Mouse (Mus musculus): ENCODE results near the gene Igflr1. TPM values are rescaled to one million over a fixed set of nuclear protein-coding genes. Genes with fewer than 3 reads are reported as not detected.

The Igflr1 gene
- total RNA-seq, 1 experiment from 2014 or later, result 1.8 TPM

DNA sequence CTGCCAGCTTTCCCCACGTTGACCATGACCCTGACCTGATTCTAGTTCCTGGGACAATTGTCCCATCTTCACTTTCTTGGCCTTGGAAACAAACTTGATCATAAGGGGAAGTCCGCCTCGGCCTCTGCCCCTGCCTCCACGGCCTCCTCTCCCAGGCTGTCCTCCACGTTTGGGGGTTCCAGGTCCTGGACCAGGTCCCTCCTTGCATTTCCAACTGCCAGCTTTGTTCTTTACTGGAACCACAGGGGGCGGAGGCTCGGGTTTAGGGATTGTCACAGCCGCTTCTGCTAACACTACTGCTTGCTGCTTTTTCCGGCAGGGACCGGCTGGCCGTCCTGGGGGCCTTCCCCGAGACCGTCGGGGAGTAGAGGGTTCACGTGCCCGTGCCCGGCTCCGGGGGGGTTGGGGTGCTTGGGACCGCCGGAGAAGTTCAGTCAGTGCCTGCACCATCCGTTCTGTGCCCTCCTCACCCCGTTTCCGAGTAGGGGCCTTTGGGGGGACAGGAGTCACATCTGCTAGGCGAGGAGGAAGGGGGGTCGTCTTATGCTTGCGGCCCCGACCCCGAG is 21.3 kb downstream of the Igflr1 start:
- ATAC-seq (replicated peaks; ENCODE audit: low read depth, poor library complexity, severe bottlenecking), result no peak

DNA sequence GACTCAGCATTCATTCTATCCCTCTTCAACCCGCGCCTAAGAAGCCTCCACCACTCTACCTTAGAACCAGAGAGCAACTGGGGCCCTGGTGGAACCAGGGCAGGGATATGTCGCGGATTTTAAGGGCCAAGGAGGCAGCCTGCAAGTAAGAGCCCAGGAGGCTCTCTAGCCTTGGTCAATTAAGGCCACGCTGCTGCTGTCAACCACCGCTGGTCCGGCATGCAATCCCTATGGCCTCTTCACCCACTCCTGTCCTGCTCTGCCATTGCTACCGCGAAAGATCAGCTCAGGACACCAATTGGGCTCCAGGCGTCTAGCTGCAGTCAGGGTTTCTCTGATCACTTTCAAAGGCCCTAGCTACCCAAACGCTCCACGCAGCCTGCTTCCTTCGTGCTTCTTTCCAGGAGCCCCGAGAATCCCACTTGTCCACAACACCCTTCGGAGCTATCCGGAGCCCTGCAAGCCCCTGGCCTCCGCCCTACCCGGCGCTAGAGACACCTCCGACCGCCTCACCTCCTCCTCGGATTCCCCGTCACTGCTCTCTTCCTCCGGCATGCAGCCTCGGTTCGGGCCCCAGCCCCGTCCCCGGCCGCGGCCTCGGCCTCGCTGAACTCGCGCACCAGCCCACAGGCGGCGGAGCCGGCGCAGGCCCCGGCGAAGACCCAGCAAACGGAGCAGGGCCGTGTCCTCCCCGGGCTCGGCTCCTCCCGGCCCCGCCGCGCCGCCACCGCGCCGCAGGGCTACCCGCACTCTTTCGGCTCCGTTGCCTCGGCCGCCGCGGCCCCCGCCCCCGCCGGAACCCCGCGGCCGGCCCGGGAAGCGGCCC is 22.8 kb downstream of the Igflr1 start:
- no peak for ATAC-seq (replicated peaks; ENCODE audit: low read depth, poor library complexity, severe bottlenecking)

DNA sequence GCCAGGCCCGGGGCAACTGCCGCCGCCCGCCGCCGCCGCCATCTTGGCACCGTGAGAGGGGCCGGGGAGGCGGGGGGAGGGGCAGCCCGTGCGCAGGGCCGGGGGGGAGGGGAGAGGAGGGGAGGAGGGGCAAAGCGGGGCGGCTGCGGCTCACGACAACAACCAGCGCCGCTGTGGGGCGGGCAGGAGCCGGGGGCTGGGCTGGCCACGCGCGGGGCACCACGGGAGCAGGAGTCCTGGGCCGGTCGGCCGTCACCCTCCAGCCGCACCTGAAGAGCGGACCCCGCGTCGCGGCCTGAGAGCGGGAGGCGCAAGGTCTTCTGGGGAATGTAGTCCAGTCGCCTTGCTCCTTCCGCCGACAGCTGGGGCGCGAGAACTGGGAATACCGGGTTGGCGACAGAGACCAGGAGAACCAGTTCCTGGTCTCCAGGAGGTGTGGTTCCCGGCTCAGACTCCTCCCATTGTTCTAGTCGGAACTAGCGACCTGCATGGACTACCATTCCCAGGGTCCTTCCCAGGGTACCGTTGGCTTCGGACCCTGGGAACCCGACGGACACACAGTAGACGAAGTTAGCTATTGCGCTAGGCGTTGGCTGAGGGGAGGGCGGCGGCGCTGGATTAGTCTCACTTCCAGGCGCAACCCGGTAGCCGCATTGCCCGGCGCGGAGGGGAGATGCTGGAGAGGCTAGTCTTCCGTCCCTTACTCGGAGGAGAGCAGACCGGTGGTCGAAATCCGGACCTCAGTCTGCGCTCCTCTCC is 23.6 kb downstream of the Igflr1 start, which contains the start of gene Kmt2b:
TSS of gene Kmt2b (minus strand) at position 51 of the 759 bp plus-strand sequence.
- peak; percentile 78 for ATAC-seq (replicated peaks; ENCODE audit: low read depth, poor library complexity, severe bottlenecking)

DNA sequence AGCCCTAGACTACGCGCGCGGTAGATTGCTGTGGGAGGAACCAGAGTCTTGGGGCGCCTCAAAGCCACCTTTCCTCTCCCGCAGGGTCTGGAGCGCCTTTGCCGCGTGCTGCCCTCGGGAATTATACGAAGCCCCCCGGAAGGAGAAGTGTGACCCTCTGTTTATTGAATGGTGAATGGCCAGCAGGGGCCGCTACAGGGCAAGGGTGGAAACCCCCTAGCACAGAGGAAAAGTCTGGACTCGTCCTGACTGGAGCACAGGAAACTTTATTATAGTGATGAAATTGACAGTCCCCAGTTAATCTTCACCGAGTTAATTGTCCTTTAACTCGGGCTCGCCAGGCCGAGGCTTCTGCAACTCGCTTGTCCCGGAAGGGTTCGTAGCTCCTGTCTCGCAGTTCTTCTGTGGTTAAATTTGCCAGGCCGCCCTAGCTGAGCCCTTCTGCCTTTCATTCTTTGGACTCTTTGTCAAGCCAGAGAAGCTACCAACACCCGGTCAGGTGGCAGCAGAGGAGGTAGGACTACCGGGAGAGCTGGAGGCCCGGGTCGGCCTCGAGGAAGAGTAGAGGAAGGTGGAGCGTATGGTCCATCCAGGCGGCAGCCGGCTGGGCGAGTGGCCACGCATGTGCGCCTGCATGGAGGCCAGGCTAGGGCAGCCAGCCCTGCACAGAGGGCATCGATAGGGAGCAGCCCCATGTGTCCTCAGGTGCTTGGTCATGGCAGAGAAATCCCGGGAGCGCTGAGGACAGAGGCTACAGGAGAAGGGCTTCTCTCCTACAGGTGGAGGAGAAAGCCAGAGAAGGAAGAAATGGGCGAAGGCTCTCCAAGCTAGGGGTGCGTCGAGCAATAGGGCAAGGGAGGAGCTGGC is 24.4 kb downstream of the Igflr1 start:
- peak; percentile 63 for ATAC-seq (replicated peaks; ENCODE audit: low read depth, poor library complexity, severe bottlenecking)

DNA sequence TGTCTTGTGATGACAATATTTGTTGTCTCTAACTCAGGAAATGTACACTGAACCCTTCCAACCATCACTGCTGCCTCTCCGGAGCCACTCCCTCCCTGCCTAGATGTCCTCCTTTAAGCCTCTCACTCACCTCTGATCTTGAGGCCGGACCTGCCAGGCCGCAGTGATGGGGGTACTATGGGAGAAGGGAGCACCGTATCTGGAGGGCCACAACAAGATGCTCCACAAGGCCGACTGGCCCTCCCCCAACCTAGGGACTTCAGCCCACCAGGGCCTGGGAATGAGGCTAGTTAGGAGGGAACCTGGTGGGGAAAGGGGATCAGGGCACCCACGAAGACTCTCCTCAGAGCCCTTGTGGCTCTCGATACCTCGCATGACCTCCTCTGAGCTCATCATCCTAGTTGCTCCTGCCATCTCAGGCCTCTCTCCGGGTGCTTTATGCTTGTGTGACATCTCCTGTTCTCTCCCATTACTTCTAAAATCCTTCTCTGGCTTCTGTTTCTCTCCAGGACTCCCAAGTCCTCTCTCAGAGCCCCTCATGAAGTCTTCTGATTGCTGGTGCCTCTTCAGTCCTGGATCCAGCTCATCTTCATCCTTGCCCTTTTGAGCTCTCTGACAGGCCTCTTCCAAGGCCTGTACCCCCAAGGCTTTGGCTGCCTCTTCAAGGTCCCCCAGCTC is 25.8 kb downstream of the Igflr1 start:
- ATAC-seq (replicated peaks; ENCODE audit: low read depth, poor library complexity, severe bottlenecking), result no peak

DNA sequence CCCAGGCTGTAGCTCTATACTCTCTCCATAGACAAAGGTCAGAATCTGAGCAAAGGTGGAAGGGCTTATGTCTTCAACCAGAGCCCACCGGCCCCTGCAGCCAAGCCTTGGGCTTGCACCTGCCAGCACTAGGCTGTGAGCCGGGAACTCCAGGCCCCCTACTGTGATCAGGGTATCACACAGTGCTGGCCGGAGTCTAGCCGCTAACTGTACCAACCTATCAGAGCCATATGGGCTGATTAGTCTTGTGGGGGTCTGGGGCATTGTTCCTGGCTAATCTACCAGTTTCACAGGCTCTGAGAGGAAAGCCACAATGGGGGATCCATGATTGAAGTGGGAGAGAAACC is 26.4 kb downstream of the Igflr1 start:
- no peak for ATAC-seq (replicated peaks; ENCODE audit: low read depth, poor library complexity, severe bottlenecking)

DNA sequence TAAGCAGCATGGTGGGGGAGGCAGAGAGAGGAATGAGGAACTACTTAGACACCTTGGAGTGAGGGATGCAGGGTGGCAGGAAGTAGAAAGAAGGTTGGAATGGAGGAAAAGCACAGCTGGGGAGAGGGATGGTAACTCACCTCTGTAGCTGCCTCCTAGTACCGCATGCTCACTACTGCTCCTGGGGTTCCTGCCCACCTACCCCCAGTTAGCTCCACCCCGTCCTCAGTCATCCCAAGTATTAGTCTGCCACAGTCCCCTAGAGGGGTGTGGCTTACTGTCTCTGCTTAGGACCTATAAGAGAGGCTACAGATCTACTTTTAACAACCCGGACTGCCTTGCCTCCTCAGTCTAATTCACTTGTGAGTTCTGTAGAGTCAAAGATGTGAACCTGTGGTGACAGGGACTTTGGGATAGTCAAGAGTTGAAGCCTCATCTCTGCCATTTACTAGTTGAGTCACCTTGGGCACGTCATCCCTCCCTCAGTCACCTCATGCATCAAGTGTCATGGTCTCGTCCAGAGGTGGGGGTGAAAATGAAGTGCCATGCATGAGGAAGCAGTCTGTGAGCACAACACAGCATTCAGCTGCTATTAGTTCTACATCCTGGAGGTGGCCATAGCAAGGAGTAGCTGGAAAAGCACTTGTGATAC is 27.7 kb downstream of the Igflr1 start:
- ATAC-seq (replicated peaks; ENCODE audit: low read depth, poor library complexity, severe bottlenecking), result no peak

DNA sequence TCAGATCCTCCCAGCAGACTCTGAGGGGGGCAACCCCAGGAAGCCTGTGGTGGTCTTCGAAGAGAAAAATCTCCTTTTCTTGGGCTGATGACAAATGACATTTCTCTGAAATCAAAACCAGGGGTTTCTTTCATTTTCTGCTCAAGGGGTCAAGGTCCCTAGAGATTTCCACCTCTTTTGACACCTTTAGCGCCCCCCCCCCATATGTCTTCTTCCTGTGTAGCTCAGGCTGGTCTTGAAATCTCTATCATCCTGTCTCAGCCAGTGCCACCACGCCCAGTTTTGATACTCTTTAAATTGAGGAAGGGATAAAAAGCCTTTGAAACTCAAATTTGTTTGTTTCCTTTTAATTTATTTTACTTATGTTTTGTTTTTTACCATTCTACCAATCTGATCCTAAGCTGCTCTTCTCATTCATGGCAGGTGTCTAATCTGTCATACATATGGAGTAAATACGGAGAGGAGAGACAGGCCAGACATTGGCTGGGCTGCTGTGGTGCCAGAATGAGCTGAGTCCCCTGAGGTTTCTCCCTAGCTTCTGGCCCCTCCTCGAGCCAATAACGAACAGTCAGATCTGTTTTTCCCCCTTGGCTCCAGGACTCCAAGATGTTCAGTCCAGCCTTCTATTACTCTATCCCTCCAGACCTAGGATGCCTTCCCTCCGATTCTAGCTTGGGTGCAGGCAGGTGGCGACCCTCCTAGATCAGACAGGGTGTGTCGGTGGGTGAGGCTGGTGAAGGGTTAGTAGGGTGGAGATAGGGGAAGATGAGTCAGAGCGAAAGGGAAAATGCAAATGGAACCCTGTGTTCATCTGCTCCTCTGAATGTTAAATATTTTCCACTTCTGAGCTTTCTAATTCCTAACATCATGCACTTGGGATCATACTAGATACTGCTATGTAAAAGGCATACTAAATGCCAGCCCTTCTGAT is 28.6 kb downstream of the Igflr1 start:
- ATAC-seq (replicated peaks; ENCODE audit: low read depth, poor library complexity, severe bottlenecking), result no peak

DNA sequence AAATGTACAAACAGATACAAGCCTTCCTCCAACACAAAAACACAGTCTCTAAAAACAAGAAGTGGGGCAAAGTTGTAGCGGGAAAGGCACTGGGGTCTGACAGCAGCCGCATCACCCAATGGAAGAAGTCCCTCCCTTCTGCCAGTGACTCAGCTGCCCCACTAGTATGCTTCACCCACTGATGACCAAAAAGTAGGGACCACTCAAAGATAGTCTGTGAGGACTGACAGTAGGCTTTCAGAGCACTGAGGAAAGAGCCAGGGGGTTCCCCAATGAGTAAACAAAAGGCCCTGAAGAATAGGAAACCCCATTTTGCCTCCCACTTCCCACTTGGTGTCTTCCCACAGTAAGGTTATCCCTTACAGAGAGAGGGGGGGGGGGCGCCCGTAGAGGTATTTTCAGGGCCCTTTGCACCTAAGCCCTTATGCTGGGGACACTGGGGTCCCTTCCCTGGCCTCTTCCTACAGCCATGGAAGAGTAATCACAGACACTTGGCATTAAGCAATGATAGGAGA is 29.3 kb downstream of the Igflr1 start:
- no peak for ATAC-seq (replicated peaks; ENCODE audit: low read depth, poor library complexity, severe bottlenecking)

DNA sequence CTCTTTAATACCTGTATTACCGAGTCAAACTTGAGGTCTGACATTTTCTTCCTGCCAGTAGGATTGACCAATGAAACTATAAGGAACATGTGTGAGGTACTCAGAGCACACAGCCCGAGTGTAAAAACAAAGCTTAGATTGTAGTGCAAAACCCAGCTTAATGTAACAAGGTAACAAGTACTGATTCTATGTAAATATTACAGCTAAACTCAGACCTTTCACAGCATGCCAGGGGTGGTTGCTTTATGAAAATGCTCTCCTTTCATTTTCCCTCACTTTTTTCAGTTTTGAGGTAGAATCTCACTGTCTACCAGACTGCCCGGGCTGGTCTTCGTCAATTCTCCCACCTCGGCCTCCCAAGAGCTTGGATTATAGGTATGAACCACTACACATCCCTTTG is 30.9 kb downstream of the Igflr1 start:
- no peak for ATAC-seq (replicated peaks; ENCODE audit: low read depth, poor library complexity, severe bottlenecking)

DNA sequence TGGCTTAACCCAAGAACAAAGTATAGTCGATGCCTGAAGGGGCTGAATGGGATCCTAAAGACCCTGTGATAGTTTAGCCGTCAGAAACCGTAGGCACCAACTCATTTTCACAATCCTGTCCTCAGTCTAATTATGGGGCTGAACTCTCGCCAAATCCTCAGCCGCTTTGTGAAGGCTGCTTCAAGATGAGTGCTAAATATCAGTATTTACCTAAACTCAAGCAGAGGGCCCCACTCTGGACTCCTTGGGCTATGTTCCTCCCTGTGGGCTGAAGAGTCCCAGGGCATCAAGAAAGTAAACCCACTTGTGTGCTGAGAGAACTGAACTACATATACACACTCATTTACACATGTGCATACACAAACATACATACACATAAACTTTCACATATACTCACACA is 31.6 kb downstream of the Igflr1 start:
- no peak for ATAC-seq (replicated peaks; ENCODE audit: low read depth, poor library complexity, severe bottlenecking)

DNA sequence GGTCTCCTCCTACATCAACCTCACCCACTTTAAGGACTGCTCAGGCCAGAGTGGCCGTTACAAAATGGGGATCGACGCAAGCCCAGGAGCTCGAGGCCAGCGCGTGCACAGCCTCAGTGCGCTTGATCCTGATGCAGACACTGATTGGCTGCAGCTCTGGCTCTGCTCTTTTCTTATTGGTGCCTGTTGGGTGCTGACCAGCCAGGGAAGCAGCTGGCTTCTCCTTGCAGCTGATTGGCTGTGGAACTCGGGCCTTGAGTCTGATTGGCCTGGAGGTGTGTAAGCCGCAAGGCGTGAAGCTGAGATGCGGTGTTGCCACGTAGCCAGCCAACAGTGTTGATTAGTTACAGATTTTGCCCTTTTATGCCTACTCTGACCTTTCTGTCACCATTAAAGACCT is 33.6 kb downstream of the Igflr1 start, which contains the start of gene Zbtb32:
TSS of gene Zbtb32 (minus strand) at position 124 of the 400 bp plus-strand sequence.
- no peak for ATAC-seq (replicated peaks; ENCODE audit: low read depth, poor library complexity, severe bottlenecking)

DNA sequence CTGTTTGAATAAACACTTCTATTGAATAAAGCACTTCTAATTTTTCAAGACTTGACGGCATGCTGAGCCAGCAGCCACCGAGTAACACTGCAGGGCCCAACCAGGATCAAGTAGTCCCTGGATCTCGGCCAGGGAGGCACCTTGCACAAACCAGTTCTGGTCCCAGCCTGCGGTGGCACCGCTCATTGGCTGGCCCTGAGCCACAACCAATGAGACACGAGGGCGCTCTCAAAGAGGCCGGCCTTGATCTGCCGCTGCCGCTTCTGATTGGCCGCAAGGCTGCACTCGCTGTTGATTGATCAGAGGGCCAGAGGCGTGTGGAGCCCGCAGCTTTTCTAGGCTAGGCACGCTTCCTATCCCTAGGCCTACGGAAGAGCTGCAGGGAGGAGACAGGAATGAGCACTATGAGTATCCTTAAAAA is 34.7 kb downstream of the Igflr1 start:
- peak; percentile 99 for ATAC-seq (replicated peaks; ENCODE audit: low read depth, poor library complexity, severe bottlenecking)

DNA sequence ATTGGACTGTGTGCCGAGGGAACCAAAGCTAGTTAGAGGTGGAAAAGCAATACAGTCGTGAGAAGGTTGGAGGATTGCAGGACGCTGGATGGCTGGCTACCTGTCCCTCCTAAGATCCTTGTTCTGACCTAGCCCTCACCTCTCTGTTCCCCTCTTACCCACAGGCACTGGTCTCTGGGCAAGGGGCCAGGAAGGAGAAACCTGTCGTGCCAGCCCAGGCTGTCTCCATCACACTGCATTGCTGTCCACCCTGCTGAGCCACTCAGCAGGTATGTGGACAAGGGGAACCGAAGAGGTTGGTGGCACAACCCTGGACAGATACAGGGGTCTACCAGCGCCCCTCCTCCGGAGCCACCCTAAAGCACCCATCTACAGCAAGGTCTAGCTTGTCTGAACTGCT is 35.4 kb downstream of the Igflr1 start:
- ATAC-seq (replicated peaks; ENCODE audit: low read depth, poor library complexity, severe bottlenecking), result no peak

DNA sequence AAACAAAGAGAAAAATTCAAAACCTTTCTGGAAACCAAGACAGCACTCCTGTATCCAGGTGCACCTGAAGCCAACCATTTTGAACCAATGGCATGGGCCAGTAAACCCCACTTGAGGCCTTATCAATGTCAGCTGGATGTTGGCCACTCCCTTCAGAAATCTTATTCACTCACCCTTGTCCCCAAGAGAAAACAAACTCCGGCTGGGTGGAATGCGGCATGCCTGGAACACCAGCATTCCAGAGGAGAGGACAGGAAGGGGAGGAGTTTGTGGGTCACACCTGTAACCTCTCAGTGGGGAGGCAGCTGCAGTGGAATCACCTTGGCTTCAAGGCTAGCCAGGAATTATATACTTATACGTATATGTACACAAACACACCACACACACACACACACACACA is 37.4 kb downstream of the Igflr1 start:
- ATAC-seq (replicated peaks; ENCODE audit: low read depth, poor library complexity, severe bottlenecking), result no peak

DNA sequence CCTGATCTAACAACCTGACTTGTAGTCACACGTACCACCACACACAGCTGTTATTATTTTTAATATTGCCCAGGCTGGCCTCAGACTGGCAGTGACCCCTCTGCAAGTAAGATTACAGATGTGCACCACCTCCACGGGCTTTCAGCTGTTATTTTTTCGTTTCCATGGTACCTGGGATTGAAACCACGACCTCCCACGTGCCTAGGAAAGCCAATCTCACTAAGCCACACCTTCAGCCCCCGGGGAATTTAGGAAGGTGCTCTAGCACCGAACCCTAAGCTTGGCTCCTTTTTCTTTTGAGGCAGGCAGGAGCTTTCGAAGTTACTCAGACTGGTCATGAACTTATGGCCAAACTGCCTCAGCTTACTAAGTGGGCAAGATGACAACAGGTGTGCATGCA is 39.2 kb downstream of the Igflr1 start:
- no peak for ATAC-seq (replicated peaks; ENCODE audit: low read depth, poor library complexity, severe bottlenecking)

DNA sequence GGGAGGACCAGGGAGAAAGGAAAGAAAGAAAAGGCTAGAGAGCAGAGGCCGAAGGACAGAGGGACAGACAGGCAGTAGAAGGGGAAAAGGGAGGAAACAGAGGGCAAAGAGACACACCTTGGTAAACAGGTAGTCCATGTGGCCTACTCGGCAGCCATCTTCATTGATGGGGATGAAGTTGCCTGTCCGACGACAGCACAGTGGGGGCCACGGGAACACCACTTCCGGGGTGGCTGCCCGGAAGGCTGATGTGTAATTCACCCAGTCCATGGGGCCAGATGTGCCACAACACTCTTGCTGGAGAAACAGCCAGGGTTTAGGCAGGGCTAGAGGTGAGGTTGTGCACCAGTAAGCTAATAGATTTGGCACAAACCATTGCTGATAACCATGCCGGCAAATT is 39.7 kb downstream of the Igflr1 start:
- ATAC-seq (replicated peaks; ENCODE audit: low read depth, poor library complexity, severe bottlenecking), result no peak

Measured in common myeloid progenitor, adult 5-6 weeks (primary cell).